Mouse (Mus musculus): ENCODE results near the gene Erc1. TPM values are rescaled to one million over a fixed set of nuclear protein-coding genes. Genes with fewer than 3 reads are reported as not detected.

Gene Erc1
- total RNA-seq, 2 experiments from 2014 or later: 56.8 to 64.6 TPM

GRCm38 (mm10) chr6:119808726-119809505 lies 39.1 kb downstream of the Erc1 start:
- DNase-seq (ENCODE audit: extremely low spot score in 1 of 2, low spot score in 1 of 2): no peak

- no peak for DNase-seq (ENCODE audit: extremely low spot score in 1 of 2, low spot score in 1 of 2)
These were observed 44.7 kb downstream of the Erc1 start for GRCm38 (mm10) chr6:119803239-119803638.

- peak; percentile 17 to 25 for DNase-seq (ENCODE audit: extremely low spot score in 1 of 2, low spot score in 1 of 2)
These were observed 51.0 kb downstream of the Erc1 start for GRCm38 (mm10) chr6:119796911-119797486.

GRCm38 (mm10) chr6:119796291-119796690 lies 51.7 kb downstream of the Erc1 start:
- no peak for DNase-seq (ENCODE audit: extremely low spot score in 1 of 2, low spot score in 1 of 2)

- peak; percentile 17 to 61 for DNase-seq (ENCODE audit: extremely low spot score in 1 of 2, low spot score in 1 of 2)
These were observed 55.4 kb downstream of the Erc1 start for GRCm38 (mm10) chr6:119792562-119792961.

DNA sequence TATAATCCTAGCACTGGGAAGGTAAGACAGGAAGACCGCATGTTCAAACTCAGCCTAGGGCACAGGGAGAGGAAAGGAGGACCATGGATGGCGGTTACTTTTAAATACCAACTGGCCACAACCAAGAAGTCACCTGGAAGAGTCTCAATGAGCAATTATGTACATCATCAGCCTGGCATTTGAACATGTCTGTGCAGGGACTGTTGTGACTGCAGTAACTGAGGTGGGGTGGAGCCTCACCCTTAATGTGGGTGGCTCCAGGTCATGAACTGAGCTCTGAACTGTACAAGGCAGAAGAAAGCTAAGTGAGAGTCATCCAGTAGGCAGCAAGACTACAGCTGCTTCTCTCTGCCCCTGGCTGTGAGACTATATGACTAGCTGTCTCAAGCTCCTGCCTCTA lies 65.6 kb downstream of the Erc1 start:
- DNase-seq (ENCODE audit: extremely low spot score in 1 of 2, low spot score in 1 of 2): no peak

- no peak for DNase-seq (ENCODE audit: extremely low spot score in 1 of 2, low spot score in 1 of 2)
These were observed 66.9 kb downstream of the Erc1 start for GRCm38 (mm10) chr6:119781109-119781508.

- no peak for DNase-seq (ENCODE audit: extremely low spot score in 1 of 2, low spot score in 1 of 2)
These were observed 79.2 kb downstream of the Erc1 start for GRCm38 (mm10) chr6:119768778-119769177.

DNA sequence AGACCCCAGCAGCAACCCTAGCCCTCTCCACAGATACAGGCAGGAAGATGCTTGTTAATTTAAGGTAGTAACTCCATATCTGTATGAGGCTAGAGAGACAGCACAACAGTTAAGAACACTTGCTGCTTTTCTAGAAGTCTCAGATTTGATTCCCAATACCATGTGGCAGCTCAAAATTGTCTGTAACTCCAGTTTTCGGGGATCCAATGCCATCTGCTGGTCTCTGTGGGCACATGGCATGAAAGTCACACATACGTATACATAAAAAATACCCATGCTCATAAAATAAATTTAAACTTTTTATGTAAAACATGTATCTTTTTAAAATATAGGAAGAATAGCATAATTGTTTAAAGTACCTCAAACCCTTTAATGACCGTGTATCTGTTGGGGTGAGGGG lies 83.6 kb downstream of the Erc1 start:
- DNase-seq (ENCODE audit: extremely low spot score in 1 of 2, low spot score in 1 of 2): no peak

- no peak for DNase-seq (ENCODE audit: extremely low spot score in 1 of 2, low spot score in 1 of 2)
These were observed 88.1 kb downstream of the Erc1 start for GRCm38 (mm10) chr6:119759866-119760265.

- DNase-seq (ENCODE audit: extremely low spot score in 1 of 2, low spot score in 1 of 2): no peak
These were observed 89.5 kb downstream of the Erc1 start for GRCm38 (mm10) chr6:119758490-119758889.

- no peak for DNase-seq (ENCODE audit: extremely low spot score in 1 of 2, low spot score in 1 of 2)
These were observed 90.2 kb downstream of the Erc1 start for GRCm38 (mm10) chr6:119757796-119758195.

GRCm38 (mm10) chr6:119755866-119756265 lies 92.1 kb downstream of the Erc1 start:
- DNase-seq (ENCODE audit: extremely low spot score in 1 of 2, low spot score in 1 of 2): no peak

DNA sequence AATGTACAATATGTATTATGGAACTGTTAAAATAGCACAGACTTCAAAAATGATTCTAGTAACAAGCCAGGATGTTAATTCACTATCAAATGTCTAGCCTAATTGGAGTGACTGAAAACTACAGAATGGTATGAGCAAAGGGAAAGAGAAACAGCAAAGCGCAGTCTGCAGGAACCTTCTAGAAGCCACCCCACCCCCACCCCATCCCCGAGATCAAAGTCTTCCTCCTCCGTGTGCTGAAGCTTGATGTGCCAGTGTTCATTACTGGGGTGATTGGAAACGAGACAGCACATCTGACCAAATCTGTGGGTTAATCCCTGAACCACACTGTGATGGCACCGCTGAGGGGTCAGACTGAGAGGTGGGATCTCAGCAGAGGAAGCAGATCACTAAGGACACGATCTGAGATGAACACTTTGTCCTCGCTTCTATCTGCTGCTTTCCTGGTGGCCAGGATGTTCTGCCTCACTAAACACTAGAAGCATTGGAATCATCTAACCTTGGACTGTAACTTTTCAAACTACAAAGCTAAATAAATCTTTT lies 98.8 kb downstream of the Erc1 start:
- no peak for DNase-seq (ENCODE audit: extremely low spot score in 1 of 2, low spot score in 1 of 2)

DNA sequence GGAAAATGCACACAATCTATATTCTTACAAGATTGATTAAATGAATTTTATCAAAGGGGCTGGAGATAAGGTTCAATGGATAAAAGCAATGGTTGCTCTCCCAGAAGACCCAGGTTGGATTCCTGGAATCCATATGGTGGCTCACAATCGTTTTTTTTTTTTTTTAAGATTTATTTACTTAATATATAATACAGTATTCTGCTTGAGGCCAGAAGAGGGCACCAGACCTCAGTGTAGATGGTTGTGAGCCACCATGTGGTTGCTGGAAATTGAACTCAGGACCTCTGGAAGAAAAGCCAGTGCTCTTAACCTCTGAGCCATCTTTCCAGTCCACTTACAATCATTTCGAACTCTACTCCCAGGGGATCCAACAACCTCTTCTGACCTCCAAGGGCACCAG lies 106.1 kb downstream of the Erc1 start:
- DNase-seq (ENCODE audit: extremely low spot score in 1 of 2, low spot score in 1 of 2): no peak

GRCm38 (mm10) chr6:119740541-119740940 lies 107.4 kb downstream of the Erc1 start:
- DNase-seq (ENCODE audit: extremely low spot score in 1 of 2, low spot score in 1 of 2): no peak

DNA sequence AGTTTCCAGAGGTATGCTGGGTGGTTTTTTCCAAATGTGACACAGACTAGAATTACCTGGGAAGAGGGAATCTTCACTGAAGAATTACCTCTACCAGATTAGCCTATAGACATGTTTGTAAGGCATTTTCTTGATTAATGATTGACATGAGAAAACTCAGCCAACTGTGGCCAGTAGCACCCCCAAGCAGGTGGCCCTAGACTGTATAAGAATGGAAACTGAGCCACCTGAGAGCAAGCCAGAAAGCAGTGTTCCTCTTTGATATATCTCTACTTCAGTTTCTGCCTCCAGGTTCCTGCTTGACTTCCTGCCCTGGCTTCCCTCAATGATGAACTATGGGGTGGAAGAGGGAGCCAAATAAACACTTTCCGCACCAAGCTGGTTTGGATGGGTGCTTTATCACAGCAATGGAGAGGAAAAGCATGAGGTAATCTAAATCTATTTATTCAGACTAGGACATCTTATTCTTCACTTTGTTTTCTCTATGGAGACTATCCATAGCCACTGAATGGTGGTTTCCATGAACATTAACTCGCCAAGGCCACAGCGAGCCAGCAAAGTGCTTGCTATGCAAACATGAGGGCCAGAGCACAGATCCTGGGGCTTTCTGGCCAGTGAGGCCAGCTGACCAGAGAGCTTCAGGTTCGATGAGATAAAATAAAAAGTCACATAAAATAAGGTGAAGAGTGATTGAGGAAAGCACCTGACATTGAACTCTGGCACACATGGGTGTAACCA lies 109.2 kb downstream of the Erc1 start:
- DNase-seq (ENCODE audit: extremely low spot score in 1 of 2, low spot score in 1 of 2): no peak

DNA sequence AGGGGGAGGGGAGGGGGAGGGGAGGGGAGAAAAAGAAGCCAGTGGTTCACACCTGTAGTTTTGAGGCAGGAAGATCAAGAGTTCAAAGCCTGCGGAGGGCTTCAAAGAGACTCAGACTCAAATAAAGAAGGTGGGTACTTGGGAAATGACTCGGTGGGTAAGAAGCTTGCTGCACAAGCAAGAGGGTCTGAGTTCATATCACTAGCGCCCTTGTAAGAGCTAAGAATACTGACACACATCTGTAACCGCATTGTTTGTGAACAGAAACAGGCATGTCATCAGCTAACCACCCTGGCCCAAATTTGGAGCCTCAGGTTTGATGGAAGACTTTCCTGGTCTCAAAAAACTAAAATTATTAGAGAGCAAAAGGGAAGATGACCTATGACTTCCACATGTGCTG lies 110.3 kb downstream of the Erc1 start:
- no peak for DNase-seq (ENCODE audit: extremely low spot score in 1 of 2, low spot score in 1 of 2)

DNA sequence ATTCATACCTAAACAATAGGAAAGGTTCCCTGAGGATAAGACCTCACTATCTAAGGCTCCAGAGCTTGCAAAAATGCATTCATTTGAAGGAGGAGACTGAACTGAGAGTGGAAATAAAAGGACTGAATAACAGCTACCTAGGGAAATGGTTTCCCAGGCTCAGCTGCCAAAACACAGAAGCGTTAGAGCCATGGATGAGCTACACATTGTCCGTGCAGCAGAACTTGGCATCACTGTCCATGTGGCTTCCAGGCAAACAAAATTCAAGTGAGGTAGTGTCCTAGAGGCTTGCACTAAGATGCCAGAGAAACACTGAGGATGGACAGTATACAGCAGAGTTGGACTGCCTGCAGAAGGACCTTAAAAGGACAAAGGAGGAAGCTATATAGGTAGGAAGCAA lies 112.0 kb downstream of the Erc1 start:
- DNase-seq (ENCODE audit: extremely low spot score in 1 of 2, low spot score in 1 of 2): no peak

- DNase-seq (ENCODE audit: extremely low spot score in 1 of 2, low spot score in 1 of 2): no peak
These were observed 116.8 kb downstream of the Erc1 start for GRCm38 (mm10) chr6:119731155-119731554.

- DNase-seq (ENCODE audit: extremely low spot score in 1 of 2, low spot score in 1 of 2): no peak
These were observed 132.7 kb downstream of the Erc1 start for GRCm38 (mm10) chr6:119715234-119715633.

Data from layer of hippocampus, postnatal 25 days (tissue).